Mouse (Mus musculus): ENCODE measurements around the gene Fyn. TPM values are rescaled to one million over a fixed set of nuclear protein-coding genes. Genes with fewer than 3 reads are reported as not detected.

The Fyn gene
- polyA plus RNA-seq, 1 experiment from 2014 or later = 22.4 TPM

GRCm38 (mm10) chr10:39534324-39535026 lies 165.8 kb downstream of the Fyn start:
- H3K27me3 ChIP-seq (ENCODE audit: insufficient read depth, low read length) = no peaks in the 10 kb centered on the region
- peaks cover 33% of the 10 kb centered on the region for H3K4me1 ChIP-seq (ENCODE audit: insufficient read depth, low read length)
- H3K4me3 ChIP-seq (ENCODE audit: low read length) = no peak overlapping the region
- H3K27ac ChIP-seq (ENCODE audit: low read length) = peak overlapping the region; percentile 86
- H3K4me2 ChIP-seq (replicated peaks; ENCODE audit: low read depth, low read length) = no peak overlapping the region
- no peaks in the 10 kb centered on the region for H3K36me3 ChIP-seq (ENCODE audit: insufficient read depth, low read length)
- ATAC-seq (ENCODE audit: low FRiP score, low TSS enrichment) = peak; percentile 90
- WGBS = 43% methylated on average over 9 of the region's 9 CpGs
- H3K9me3 ChIP-seq (ENCODE audit: low read length) = no peaks in the 10 kb centered on the region
- peak overlapping the region; percentile 22; the same call in 1 of the 2 replicates for H3K9ac ChIP-seq (replicated peaks; ENCODE audit: low read length)

DNA sequence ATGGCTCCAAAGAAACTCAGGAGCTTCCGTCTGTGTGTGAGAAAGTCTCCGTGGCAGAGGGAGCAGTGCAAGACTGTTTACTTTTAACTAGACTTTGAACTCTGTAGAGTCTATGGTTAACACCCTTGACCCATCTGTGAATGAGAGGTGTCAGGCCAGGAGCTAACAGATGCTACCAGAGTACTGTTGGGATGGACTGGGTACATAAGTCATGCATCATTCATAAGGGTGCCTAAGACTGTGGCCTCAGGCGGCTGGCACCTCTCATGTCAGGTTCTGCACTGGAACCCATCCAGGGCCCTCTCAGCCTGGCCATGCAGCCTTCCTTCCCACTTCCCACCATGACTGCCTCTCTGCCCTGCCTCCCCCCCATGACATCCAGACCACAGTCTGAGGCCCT lies 166.7 kb downstream of the Fyn start:
- ATAC-seq (ENCODE audit: low FRiP score, low TSS enrichment) = peak; percentile 69
- H3K4me3 ChIP-seq (ENCODE audit: low read length) = no peak overlapping the region
- no peak overlapping the region for H3K9ac ChIP-seq (replicated peaks; ENCODE audit: low read length)
- H3K27ac ChIP-seq (ENCODE audit: low read length) = peak overlapping the region; percentile 86
- WGBS = 72% methylated on average over 3 of the region's 3 CpGs
- H3K9me3 ChIP-seq (ENCODE audit: low read length) = no peaks in the 10 kb centered on the region
- no peak overlapping the region for H3K4me2 ChIP-seq (replicated peaks; ENCODE audit: low read depth, low read length)
- peaks cover 42% of the 10 kb centered on the region for H3K4me1 ChIP-seq (ENCODE audit: insufficient read depth, low read length)
- H3K36me3 ChIP-seq (ENCODE audit: insufficient read depth, low read length) = no peaks in the 10 kb centered on the region
- no peaks in the 10 kb centered on the region for H3K27me3 ChIP-seq (ENCODE audit: insufficient read depth, low read length)

DNA sequence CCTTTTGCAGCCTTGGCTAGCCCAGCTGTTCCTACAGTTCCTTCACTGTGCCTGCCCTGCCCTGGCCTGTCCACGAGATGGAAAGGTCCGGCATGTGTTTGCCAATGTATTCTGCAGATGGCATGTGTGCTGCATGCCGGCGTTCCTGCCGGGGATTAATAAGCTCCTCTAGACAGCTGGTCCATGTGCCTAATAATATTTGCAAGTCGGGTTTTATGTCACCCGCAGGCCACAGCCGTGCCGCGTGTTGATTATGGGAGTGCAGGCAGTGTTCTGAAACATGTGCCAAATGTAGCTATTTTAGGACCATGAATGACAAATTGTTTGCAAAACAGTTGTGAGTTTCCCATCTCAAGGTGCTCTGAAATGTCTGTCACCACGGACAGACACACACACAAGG lies 167.6 kb downstream of the Fyn start:
- whole genome bisulfite sequencing = 77% methylated on average over 11 of the region's 11 CpGs

DNA sequence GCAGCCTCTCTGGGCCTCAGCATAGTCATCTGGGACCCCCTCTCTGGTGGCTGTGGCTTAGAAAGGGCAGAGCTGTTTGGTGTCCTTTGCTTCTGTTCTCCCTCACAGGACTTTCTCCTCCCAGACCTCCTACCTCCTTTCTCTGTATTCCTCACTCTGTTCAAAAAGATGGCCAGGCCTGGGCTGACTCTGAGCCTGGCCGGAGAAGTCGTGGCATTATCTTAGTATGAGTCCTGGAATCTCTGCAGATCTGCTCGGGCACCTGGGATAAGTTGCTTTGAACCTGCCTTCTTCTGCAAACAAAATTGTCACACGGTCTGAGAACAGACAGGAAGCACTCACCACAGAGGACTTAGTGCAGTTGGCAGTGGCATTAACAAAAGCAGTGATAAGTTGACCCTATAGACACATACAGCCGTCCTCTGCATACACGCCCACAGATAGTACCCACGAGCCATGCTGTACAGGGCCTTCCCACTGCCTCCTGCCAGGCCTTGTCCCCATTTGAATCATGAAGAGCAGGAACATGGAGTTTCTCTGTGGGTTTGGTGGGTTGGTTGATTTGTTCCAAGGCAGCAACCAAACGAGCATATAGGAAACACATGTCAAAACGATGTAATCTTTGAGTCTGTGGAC lies 171.5 kb downstream of the Fyn start:
- Histone ChIP-seq H3K4me3 (ENCODE audit: low read length) (no peak overlapping the region), H3K27ac (ENCODE audit: low read length) (peak overlapping the region; percentile 11; the same call in 1 of the 2 replicates), H3K9me3 (ENCODE audit: low read length) (no peaks in the 10 kb centered on the region), H3K4me2 (replicated peaks; ENCODE audit: low read depth, low read length) (no peak overlapping the region), H3K9ac (replicated peaks; ENCODE audit: low read length) (peak overlapping the region; percentile 0; the same call in 1 of the 2 replicates), H3K4me1 (ENCODE audit: insufficient read depth, low read length) (peaks cover 51% of the 10 kb centered on the region), H3K36me3 (ENCODE audit: insufficient read depth, low read length) (no peaks in the 10 kb centered on the region; the same call in 1 of the 2 replicates), H3K27me3 (ENCODE audit: insufficient read depth, low read length) (no peaks in the 10 kb centered on the region)
- 61% methylated on average over 9 of the region's 9 CpGs for whole genome bisulfite sequencing
- no peak for ATAC-seq (ENCODE audit: low FRiP score, low TSS enrichment)

More for the DNA sequence above, 167.6 kb downstream of the Fyn start:
- Histone ChIP-seq H3K36me3 (ENCODE audit: insufficient read depth, low read length) (no peaks in the 10 kb centered on the region), H3K9me3 (ENCODE audit: low read length) (no peaks in the 10 kb centered on the region), H3K27me3 (ENCODE audit: insufficient read depth, low read length) (no peaks in the 10 kb centered on the region), H3K4me2 (replicated peaks; ENCODE audit: low read depth, low read length) (no peak overlapping the region), H3K27ac (ENCODE audit: low read length) (peak overlapping the region; percentile 86; the same call in 1 of the 2 replicates), H3K9ac (replicated peaks; ENCODE audit: low read length) (no peak overlapping the region), H3K4me3 (ENCODE audit: low read length) (no peak overlapping the region), H3K4me1 (ENCODE audit: insufficient read depth, low read length) (peaks cover 49% of the 10 kb centered on the region)
- no peak for ATAC-seq (ENCODE audit: low FRiP score, low TSS enrichment)

DNA sequence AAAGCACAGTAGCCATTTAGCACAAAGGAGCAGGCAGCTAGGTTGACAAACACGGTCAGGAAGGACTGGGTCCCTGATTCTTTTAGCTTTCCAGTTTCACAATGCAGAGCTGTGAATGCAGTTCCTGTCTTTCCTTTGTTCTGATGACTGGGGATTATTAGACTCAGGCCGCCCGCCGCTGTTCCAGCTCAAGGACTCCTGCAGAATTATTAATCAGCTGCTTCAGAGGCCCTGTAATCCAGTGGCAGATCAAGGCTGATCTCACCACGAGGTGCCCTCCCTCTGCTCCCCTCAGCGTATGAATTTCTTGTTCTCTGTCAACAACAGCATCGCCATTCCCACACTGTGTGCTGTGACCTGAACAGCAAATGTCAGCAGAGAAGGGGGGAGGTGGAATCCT lies 172.3 kb downstream of the Fyn start:
- Histone ChIP-seq H3K27ac (ENCODE audit: low read length) (peak overlapping the region; percentile 93), H3K9me3 (ENCODE audit: low read length) (no peaks in the 10 kb centered on the region), H3K9ac (replicated peaks; ENCODE audit: low read length) (peak overlapping the region; percentile 58), H3K4me3 (ENCODE audit: low read length) (no peak overlapping the region), H3K36me3 (ENCODE audit: insufficient read depth, low read length) (no peaks in the 10 kb centered on the region; the same call in 1 of the 2 replicates), H3K4me2 (replicated peaks; ENCODE audit: low read depth, low read length) (no peak overlapping the region), H3K4me1 (ENCODE audit: insufficient read depth, low read length) (peaks cover 43% of the 10 kb centered on the region), H3K27me3 (ENCODE audit: insufficient read depth, low read length) (no peaks in the 10 kb centered on the region)
- ATAC-seq (ENCODE audit: low FRiP score, low TSS enrichment) = peak; percentile 70
- 13% methylated on average over 7 of the region's 7 CpGs for WGBS

- Histone ChIP-seq H3K9ac (replicated peaks; ENCODE audit: low read length) (peak overlapping the region; percentile 58), H3K27me3 (ENCODE audit: insufficient read depth, low read length) (no peaks in the 10 kb centered on the region), H3K9me3 (ENCODE audit: low read length) (no peaks in the 10 kb centered on the region), H3K36me3 (ENCODE audit: insufficient read depth, low read length) (no peaks in the 10 kb centered on the region; the same call in 1 of the 2 replicates), H3K4me1 (ENCODE audit: insufficient read depth, low read length) (peaks cover 43% of the 10 kb centered on the region), H3K4me2 (replicated peaks; ENCODE audit: low read depth, low read length) (no peak overlapping the region), H3K4me3 (ENCODE audit: low read length) (no peak overlapping the region), H3K27ac (ENCODE audit: low read length) (peak overlapping the region; percentile 93)
- WGBS = 30% methylated on average over 6 of the region's 6 CpGs
- ATAC-seq (ENCODE audit: low FRiP score, low TSS enrichment) = peak; percentile 63
These were observed 172.8 kb downstream of the Fyn start for GRCm38 (mm10) chr10:39541451-39541874.

GRCm38 (mm10) chr10:39541951-39542521 lies 173.4 kb downstream of the Fyn start:
- Histone ChIP-seq H3K4me1 (ENCODE audit: insufficient read depth, low read length) (peaks cover 43% of the 10 kb centered on the region), H3K4me2 (replicated peaks; ENCODE audit: low read depth, low read length) (no peak overlapping the region), H3K27ac (ENCODE audit: low read length) (peak overlapping the region; percentile 93), H3K4me3 (ENCODE audit: low read length) (no peak overlapping the region), H3K9ac (replicated peaks; ENCODE audit: low read length) (peak overlapping the region; percentile 58), H3K9me3 (ENCODE audit: low read length) (no peaks in the 10 kb centered on the region), H3K36me3 (ENCODE audit: insufficient read depth, low read length) (no peaks in the 10 kb centered on the region; the same call in 1 of the 2 replicates), H3K27me3 (ENCODE audit: insufficient read depth, low read length) (no peaks in the 10 kb centered on the region)
- 22% methylated on average over 7 of the region's 7 CpGs for WGBS
- ATAC-seq (ENCODE audit: low FRiP score, low TSS enrichment) = peak; percentile 35; the same call in 1 of the 2 replicates

DNA sequence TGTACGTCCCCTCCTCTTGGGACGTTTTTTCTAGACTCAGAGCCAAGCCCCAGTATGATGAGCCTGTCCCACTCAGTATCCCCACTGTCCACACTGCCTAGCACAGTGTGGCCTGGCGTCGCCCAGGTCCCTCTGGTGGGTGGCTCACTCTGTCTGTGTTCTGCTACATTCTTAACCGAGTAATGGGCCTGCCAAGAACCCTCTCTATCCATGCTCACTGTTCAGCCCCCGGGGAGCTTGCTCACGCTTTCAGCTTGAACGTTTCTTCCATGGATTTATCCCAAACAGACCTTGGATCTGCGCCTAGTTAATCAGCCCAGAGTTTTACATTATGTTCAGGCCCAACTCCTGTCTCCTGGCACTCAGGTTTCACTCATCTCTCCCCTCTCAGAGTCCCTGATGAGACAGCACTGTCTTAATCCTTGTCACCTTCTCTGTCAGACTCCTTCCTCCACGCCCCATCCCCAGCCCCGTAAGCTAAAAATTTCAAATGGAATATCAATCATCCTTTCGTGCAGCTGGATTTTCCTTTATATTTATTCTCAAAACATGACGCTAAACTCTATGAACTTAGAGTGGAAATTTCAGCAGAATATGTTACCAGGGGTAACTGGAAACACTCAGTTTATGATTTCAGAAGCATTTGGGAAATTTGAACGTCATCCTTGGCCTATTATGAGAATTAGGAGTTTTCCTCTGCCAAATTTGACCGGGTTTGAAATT lies 174.0 kb downstream of the Fyn start:
- Histone ChIP-seq H3K4me3 (ENCODE audit: low read length) (no peak overlapping the region), H3K9ac (replicated peaks; ENCODE audit: low read length) (peak overlapping the region; percentile 51), H3K4me2 (replicated peaks; ENCODE audit: low read depth, low read length) (no peak overlapping the region), H3K27ac (ENCODE audit: low read length) (peak overlapping the region; percentile 93), H3K9me3 (ENCODE audit: low read length) (no peaks in the 10 kb centered on the region), H3K4me1 (ENCODE audit: insufficient read depth, low read length) (peaks cover 43% of the 10 kb centered on the region), H3K36me3 (ENCODE audit: insufficient read depth, low read length) (no peaks in the 10 kb centered on the region; the same call in 1 of the 2 replicates), H3K27me3 (ENCODE audit: insufficient read depth, low read length) (no peaks in the 10 kb centered on the region)
- peak; percentile 35; the same call in 1 of the 2 replicates for ATAC-seq (ENCODE audit: low FRiP score, low TSS enrichment)
- WGBS = 59% methylated on average over 15 of the region's 15 CpGs

DNA sequence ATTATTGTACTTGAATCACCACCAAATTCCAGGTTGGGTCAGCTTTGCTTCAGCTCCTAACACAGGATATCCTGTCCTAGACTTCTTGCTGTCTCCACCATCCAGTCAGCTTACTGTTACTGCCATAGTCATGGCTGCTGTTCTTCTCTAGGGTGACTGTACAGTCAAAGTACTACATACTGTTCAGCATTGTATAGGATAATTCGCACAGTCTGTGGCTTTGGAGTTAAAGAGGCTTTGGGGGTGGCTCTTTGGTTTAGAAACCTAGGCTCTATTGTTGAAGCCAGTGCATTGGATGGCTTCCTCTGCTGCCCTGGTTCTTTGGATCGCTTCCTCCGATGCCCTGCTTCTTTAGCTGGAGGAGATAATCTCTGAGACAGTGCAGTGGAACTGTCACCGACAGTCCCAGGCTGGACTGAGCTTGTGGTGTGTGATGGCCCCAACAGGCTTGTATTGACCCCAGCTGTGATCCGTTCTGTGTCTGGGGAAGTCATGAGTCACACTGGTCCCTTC lies 174.7 kb downstream of the Fyn start:
- no peak overlapping the region for H3K4me3 ChIP-seq (ENCODE audit: low read length)
- H3K9ac ChIP-seq (replicated peaks; ENCODE audit: low read length) = no peak overlapping the region
- no peaks in the 10 kb centered on the region for H3K27me3 ChIP-seq (ENCODE audit: insufficient read depth, low read length)
- WGBS = 86% methylated on average over 5 of the region's 5 CpGs
- H3K4me2 ChIP-seq (replicated peaks; ENCODE audit: low read depth, low read length) = no peak overlapping the region
- no peaks in the 10 kb centered on the region; the same call in 1 of the 2 replicates for H3K36me3 ChIP-seq (ENCODE audit: insufficient read depth, low read length)
- peak overlapping the region; percentile 16; the same call in 1 of the 2 replicates for H3K27ac ChIP-seq (ENCODE audit: low read length)
- H3K9me3 ChIP-seq (ENCODE audit: low read length) = no peaks in the 10 kb centered on the region
- ATAC-seq (ENCODE audit: low FRiP score, low TSS enrichment) = no peak
- H3K4me1 ChIP-seq (ENCODE audit: insufficient read depth, low read length) = peaks cover 43% of the 10 kb centered on the region
